7 mouse cellular contexts compared by ENCODE assay signal in genomic region chr13:48870771-48871731, GRCm38 (mm10). TPM values are rescaled to one million over a fixed set of nuclear protein-coding genes. Genes with fewer than 3 reads are reported as not detected.
DNase-seq lines count a peak whose midpoint lies in the region; ATAC-seq and TF ChIP-seq lines count a peak whose summit lies in the region.

Gene Phf2, minus strand, starts transcription at chr13:48871119.

- no peaks in the 10 kb centered on the region for H3K9me3 ChIP-seq in CH12.LX (replicated peaks; ENCODE audit: low read length)
- H3K9me3 ChIP-seq in embryonic facial prominence, embryonic 15.5 days (replicated peaks): no peaks in the 10 kb centered on the region
- H3K9me3 ChIP-seq in heart, embryonic 13.5 days: no peaks in the 10 kb centered on the region
- no peaks in the 10 kb centered on the region for H3K9me3 ChIP-seq in lung, embryonic 16.5 days (ENCODE audit: control insufficient read depth, low read length)

- ATAC-seq in activated CD4-positive, CD25-positive, alpha-beta regulatory T cell, adult 4 months: peak; percentile 30
- peak; percentile 63 for ATAC-seq in embryonic facial prominence, embryonic 15.5 days (ENCODE audit: insufficient number of reproducible peaks, low FRiP score, low TSS enrichment, low read depth)
- ATAC-seq in heart, embryonic 13.5 days (ENCODE audit: extremely low read depth, insufficient number of reproducible peaks, low FRiP score, low TSS enrichment): peak; percentile 34; the same call in 1 of the 2 replicates
- ATAC-seq in lung, embryonic 16.5 days (ENCODE audit: low read depth): peak; percentile 64

- H3K4me2 ChIP-seq in CH12.LX (ENCODE audit: insufficient read depth, low read depth, poor library complexity, severe bottlenecking): peak within 1 kb of the TSS; percentile 70
- H3K4me2 ChIP-seq in embryonic facial prominence, embryonic 15.5 days (replicated peaks): peak within 1 kb of the TSS; percentile 79
- H3K4me2 ChIP-seq in heart, embryonic 13.5 days: peak within 1 kb of the TSS; percentile 90
- H3K4me2 ChIP-seq in lung, embryonic 16.5 days (ENCODE audit: low read depth, low read length): peak within 1 kb of the TSS; percentile 89

- in situ Hi-C loops in CH12.LX (cut with MboI; ENCODE audit: low pct_ligation_motif_present, low pct_unique_long_range_greater_than_20kb, low sequenced_read_pairs): loop anchor here (5.0 to 25.0 kb wide), 3 partner anchors 96 to 316 kb away; partner anchors contain the start of genes Fam120a and Ninj1

- under 1% methylated on average over 90 of the region's 117 CpGs for WGBS in embryonic facial prominence, embryonic 15.5 days
- WGBS in heart, embryonic 13.5 days: under 1% methylated on average over 47 of the region's 117 CpGs
- 0% methylated on average over 34 of the region's 117 CpGs for WGBS in lung, embryonic 16.5 days

- no peak for TF ChIP-seq CTCF in CH12.LX (conservative IDR thresholded peaks at IDR 0.05 in 1 of 2, IDR thresholded peaks at IDR 0.05 in 1 of 2; ENCODE audit: low read depth in 2 of 2, low read length in 2 of 2)

- no peak for TF ChIP-seq EP300 in CH12.LX (IDR thresholded peaks at IDR 0.05; ENCODE audit: low read length)

- no peak within 1 kb of the TSS for H3K27ac ChIP-seq in CH12.LX (ENCODE audit: insufficient read depth, low read depth)
- H3K27ac ChIP-seq in embryonic facial prominence, embryonic 15.5 days (replicated peaks): peak within 1 kb of the TSS; percentile 90
- H3K27ac ChIP-seq in heart, embryonic 13.5 days (replicated peaks): peak within 1 kb of the TSS; percentile 86
- peak within 1 kb of the TSS; percentile 95 for H3K27ac ChIP-seq in lung, embryonic 16.5 days (ENCODE audit: low read length)

- TF ChIP-seq POLR2A in CH12.LX (IDR thresholded peaks at IDR 0.05; ENCODE audit: low read depth, low read length): no peak

- H3K4me1 ChIP-seq in CH12.LX (ENCODE audit: control insufficient read depth in 1 of 2, insufficient read depth in 2 of 2): peaks cover 14 to 52% of the 10 kb centered on the region in 2 experiments
- peaks cover 40% of the 10 kb centered on the region for H3K4me1 ChIP-seq in embryonic facial prominence, embryonic 15.5 days
- peaks cover 73% of the 10 kb centered on the region for H3K4me1 ChIP-seq in heart, embryonic 13.5 days
- peaks cover 34% of the 10 kb centered on the region for H3K4me1 ChIP-seq in lung, embryonic 16.5 days (replicated peaks; ENCODE audit: control insufficient read depth, insufficient read depth, low read length)

- peak within 1 kb of the TSS; percentile 98 for H3K9ac ChIP-seq in CH12.LX (ENCODE audit: insufficient read depth, low read depth)
- H3K9ac ChIP-seq in embryonic facial prominence, embryonic 15.5 days: peak within 1 kb of the TSS; percentile 97
- peak within 1 kb of the TSS; percentile 99 for H3K9ac ChIP-seq in heart, embryonic 13.5 days
- H3K9ac ChIP-seq in lung, embryonic 16.5 days (ENCODE audit: low read length): peak within 1 kb of the TSS; percentile 99

- no peak for DNase-seq in CH12.LX (ENCODE audit: extremely low read depth)
- DNase-seq in kidney, postnatal 14 days: peak; percentile 59
- DNase-seq in ovary, postnatal 14 days (ENCODE audit: low spot score): peak; percentile 47

- H3K4me3 ChIP-seq in CH12.LX (replicated peaks in 1 of 3; ENCODE audit: low read depth in 2 of 3, low read length in 2 of 3, poor library complexity in 1 of 3): peak within 1 kb of the TSS; percentile 74 to 95 (median 76)
- H3K4me3 ChIP-seq in embryonic facial prominence, embryonic 15.5 days (replicated peaks): peak within 1 kb of the TSS; percentile 84
- H3K4me3 ChIP-seq in heart, embryonic 13.5 days: peak within 1 kb of the TSS; percentile 94
- H3K4me3 ChIP-seq in lung, embryonic 16.5 days (ENCODE audit: low read length): peak within 1 kb of the TSS; percentile 89

- no peak for TF ChIP-seq RAD21 in CH12.LX (IDR thresholded peaks at IDR 0.05; ENCODE audit: low read depth, low read length)

- peaks cover 0 to 1% of the 10 kb centered on the region in 2 experiments for H3K36me3 ChIP-seq in CH12.LX (replicated peaks in 1 of 2; ENCODE audit: control insufficient read depth in 1 of 2, insufficient read depth in 1 of 2, low read length in 1 of 2)
- H3K36me3 ChIP-seq in embryonic facial prominence, embryonic 15.5 days: no peaks in the 10 kb centered on the region
- H3K36me3 ChIP-seq in heart, embryonic 13.5 days: peaks cover 3% of the 10 kb centered on the region; the same call in 1 of the 2 replicates
- no peaks in the 10 kb centered on the region for H3K36me3 ChIP-seq in lung, embryonic 16.5 days (ENCODE audit: control insufficient read depth, insufficient read depth, low read length)

- H3K27me3 ChIP-seq in CH12.LX (replicated peaks): no peaks in the 10 kb centered on the region
- H3K27me3 ChIP-seq in embryonic facial prominence, embryonic 15.5 days: no peaks in the 10 kb centered on the region
- H3K27me3 ChIP-seq in heart, embryonic 13.5 days (replicated peaks): no peaks in the 10 kb centered on the region
- no peaks in the 10 kb centered on the region for H3K27me3 ChIP-seq in lung, embryonic 16.5 days (ENCODE audit: control insufficient read depth, insufficient read depth, low read depth, low read length)

- H3K79me2 ChIP-seq in CH12.LX (replicated peaks; ENCODE audit: control insufficient read depth, extremely low read depth, insufficient read depth, poor library complexity, severe bottlenecking): peaks cover 4% of the 10 kb centered on the region; the same call in 1 of the 2 replicates

- dilution Hi-C loops in CH12.LX (cut with MboI; ENCODE audit: extremely low pct_ligation_motif_present, extremely low pct_unique_long_range_greater_than_20kb, low sequenced_read_pairs): no loop called here

TF ChIP-seq in CH12.LX, 34 proteins besides CTCF, POLR2A, EP300 and RAD21:
- TF ChIP-seq NRF1 (IDR thresholded peaks at IDR 0.05; ENCODE audit: low read depth, low read length): no peak
- peak; percentile 72; the same call in 1 of the 2 replicates for TF ChIP-seq UBTF (IDR thresholded peaks at IDR 0.05; ENCODE audit: low read depth, low read length)
- TF ChIP-seq TCF12 (IDR thresholded peaks at IDR 0.05; ENCODE audit: low read depth, low read length): peak; percentile 26; the same call in 1 of the 2 replicates

RNA-seq across cellular contexts. Expression of gene Phf2, which starts in this region (rescaled TPM):
- total RNA-seq in CH12.LX (2012; rRNA removed): 6.3 and 6.7 TPM in 2 replicates
- total RNA-seq in CH12.LX (2014; rRNA removed): 1.4 and 2.3 TPM in 2 replicates
- polyA plus RNA-seq in CH12.LX (2012; ENCODE audit: insufficient read length, low read depth): 12.2 and 14.2 TPM in 2 replicates
- polyA plus RNA-seq in activated CD4-positive, CD25-positive, alpha-beta regulatory T cell, adult 4 months (2017; shearing (Covaris generic)): 1 to 10 TPM; 3.1 to 3.3 TPM
- 8.6 and 10.3 TPM in 2 replicates for polyA plus RNA-seq in embryonic facial prominence, embryonic 15.5 days (2015; fragmentation: Nextera tagmentation; extraction: Ambion mirVana)
- 3.6 and 4.3 TPM in 2 replicates for polyA plus RNA-seq in heart, embryonic 13.5 days (2015; fragmentation: Nextera tagmentation; extraction: Ambion mirVana)
- 7.2 and 7.3 TPM in 2 replicates for polyA plus RNA-seq in lung, embryonic 16.5 days (2015; fragmentation: Nextera tagmentation; extraction: Ambion mirVana)
